Mouse (Mus musculus): ENCODE results near the gene Ralgapa2.

The Ralgapa2 gene

GRCm38 (mm10) chr2:146511911-146512580 is at the start of gene Ralgapa2:
Gene Ralgapa2 (minus strand): TSS chr2:146512344.
- peak; percentile 98 to 99 for DNase-seq (ENCODE audit: low spot score in 2 of 2)

DNA sequence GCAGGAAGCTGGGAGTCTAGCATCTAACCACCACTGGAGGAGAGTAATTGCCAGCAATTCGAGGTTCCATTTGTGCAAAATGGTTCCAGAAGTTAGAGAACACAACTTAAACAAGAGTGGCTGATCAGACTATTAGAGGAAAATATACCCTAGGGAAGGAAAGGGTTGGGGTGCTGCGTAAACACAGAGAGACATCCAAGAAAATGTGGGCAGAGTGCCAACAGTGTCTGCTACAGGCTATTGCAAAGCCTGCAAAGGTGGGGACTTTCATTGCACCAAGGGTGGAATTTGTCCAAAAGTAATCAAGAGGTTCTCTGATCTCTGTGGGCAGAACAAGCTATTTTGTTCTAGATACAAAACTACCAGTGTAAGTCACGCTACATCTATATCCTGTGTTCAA is 49.4 kb upstream of the Ralgapa2 start:
- no peak for DNase-seq (ENCODE audit: low spot score in 2 of 2)

DNA sequence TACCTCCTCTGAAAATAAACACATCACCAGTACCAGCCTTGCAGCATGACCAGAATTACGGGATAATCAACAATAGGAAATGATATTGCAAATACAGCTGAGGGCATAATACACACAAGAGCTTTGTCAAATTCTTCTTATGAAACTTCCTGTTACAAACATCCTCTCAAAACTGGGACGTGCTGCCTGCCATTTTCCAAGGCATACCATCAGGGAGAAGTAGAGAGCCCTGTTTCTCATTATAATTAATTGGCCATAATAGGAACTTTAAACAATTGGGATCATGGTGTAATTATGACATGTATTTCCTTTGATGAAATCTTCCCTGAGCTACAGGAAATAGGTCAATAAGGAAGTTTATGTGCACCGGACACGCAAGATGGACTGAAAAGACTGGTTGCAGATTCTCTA is 48.5 kb upstream of the Ralgapa2 start:
- no peak for DNase-seq (ENCODE audit: low spot score in 2 of 2)

DNA sequence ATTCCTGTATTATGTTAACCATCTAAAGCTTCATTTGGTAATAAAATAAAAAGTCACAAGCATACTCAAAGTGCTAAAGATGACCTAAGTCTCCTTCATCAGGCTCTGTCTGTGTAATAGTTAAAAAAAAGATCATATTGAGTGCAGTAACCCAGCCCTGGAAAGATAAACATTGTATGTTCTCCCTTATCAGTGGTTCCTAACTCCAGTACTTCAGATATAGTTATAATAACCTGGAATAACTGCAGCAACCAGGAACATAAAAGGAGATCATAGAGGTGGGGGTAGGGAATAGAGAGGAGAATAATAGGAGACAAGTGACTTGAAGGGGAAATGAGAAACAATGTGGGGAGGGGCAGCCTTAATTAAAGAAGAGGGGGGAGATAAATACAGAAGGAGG is 44.0 kb upstream of the Ralgapa2 start:
- no peak for DNase-seq (ENCODE audit: low spot score in 2 of 2)

- no peak for DNase-seq (ENCODE audit: low spot score in 2 of 2)
Observed at GRCm38 (mm10) chr2:146555351-146555750, 43.2 kb upstream of the Ralgapa2 start.

GRCm38 (mm10) chr2:146553701-146554100 is 41.6 kb upstream of the Ralgapa2 start:
- DNase-seq (ENCODE audit: low spot score in 2 of 2): no peak

DNA sequence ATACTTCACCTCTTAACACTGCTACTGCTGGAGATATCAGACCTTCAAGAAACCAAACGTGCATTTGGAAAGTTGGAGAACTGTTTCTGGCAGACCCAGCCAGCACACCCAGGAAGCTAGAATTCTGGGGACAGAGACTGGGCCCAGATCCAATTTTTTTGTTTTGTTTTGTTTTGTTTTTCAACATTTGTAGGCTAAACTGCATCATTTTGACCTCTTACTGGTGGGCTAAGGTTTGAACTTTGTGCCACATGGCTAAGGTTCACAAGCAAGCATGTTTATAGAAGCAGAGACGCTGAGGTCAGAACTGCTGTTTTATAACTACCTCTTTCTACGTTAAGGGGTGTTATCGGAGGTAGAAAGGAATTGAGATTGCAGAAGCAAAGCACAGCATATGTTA is 39.7 kb upstream of the Ralgapa2 start:
- no peak for DNase-seq (ENCODE audit: low spot score in 2 of 2)

DNA sequence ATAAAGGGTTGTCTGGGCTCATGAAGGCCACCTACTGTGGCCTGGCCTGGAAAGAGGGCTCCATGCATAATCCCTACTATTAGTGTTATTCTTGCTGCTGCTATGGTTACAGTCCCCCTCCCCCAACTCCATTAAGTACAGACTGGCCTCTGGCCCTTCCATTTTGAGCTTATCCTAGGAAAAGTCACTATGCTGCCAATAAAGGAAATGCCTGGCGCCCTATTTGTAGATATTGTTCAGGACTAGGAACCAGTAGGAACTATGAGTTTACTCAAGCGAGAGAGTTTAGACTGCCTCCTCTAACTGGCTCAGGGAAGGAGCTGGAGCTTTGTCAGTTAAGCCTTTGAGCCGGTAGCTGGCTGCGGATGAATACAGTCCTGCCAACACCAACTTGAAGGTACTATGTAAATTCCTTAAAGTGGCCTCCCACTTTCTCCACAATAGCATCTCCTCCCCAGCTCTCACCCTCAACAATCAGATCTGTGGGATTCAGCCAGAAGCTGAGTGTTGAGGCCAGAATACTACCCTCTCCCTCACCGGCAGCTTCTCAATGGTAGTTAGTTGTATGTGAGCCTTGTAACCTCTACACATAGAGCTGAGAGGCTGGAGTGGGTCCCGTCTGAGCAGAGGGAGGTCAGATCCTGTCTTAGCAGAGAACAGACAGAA is 37.1 kb upstream of the Ralgapa2 start:
- DNase-seq (ENCODE audit: low spot score in 2 of 2): no peak

DNA sequence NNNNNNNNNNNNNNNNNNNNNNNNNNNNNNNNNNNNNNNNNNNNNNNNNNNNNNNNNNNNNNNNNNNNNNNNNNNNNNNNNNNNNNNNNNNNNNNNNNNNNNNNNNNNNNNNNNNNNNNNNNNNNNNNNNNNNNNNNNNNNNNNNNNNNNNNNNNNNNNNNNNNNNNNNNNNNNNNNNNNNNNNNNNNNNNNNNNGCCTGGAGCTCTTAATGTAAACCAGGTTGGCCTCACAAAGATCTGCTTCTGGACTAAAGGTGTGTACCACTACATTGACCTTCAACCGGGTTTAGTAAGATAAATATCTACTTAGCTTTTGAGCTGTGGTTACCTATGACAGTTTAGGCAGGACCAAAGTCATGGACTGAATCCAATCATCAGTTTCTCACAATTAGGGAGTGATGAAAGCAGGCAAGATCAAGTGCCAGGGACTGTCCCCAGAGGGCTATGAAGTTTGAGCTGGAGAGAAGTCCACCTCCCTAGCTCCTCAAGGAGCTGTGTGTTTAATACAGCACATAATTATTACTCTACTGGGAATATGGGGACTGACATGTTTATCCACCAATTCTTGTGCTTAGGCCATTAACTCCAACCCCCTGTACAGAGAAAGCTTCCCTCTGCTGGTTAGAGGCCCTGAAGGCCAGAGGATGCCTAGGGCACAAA is 32.1 kb upstream of the Ralgapa2 start:
- DNase-seq (ENCODE audit: low spot score in 2 of 2): no peak

DNA sequence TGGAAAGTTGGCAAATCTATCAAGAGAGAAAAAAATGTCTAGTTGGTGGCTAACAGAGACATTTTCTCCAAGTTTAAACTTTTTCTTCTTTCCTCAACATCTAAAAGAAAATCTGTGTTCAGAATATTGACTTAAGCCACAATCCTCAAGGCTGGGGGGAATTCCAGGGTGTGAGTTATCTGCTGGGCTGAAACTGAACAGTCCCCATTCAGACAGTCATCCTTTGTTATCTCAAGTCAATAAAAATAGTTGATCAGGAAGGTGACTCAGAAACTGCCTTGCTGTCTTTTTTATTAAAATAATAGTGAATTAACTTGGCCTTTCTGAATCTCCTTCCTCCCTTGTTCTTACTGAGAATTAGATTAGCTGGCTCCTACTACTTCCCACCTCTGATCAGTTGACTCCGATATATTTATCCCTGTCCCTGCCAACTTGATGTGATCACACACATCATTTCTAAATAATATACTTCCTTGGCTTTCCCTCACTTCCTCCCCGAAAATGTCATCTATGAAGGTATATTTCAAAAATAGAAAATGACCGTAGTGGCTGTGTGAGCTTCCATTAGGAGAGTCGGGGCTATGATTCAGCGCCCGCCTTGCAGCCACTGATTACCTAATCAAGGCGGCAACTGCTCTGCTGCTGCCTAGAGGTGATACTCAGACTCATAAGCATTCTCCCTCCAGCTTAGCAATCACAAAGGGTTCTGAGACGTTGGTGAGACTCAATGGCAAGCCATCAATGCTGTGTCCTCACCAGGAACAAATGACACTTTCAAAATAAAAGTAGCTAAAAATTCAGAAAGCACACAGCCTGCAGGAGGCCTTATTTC is 21.2 kb upstream of the Ralgapa2 start:
- DNase-seq (ENCODE audit: low spot score in 2 of 2): no peak

GRCm38 (mm10) chr2:146532493-146532892 is 20.3 kb upstream of the Ralgapa2 start:
- DNase-seq (ENCODE audit: low spot score in 2 of 2): no peak

- DNase-seq (ENCODE audit: low spot score in 2 of 2): no peak
Observed at GRCm38 (mm10) chr2:146525483-146525882, 13.3 kb upstream of the Ralgapa2 start.

- no peak for DNase-seq (ENCODE audit: low spot score in 2 of 2)
Observed at GRCm38 (mm10) chr2:146524685-146525415, 12.7 kb upstream of the Ralgapa2 start.

DNA sequence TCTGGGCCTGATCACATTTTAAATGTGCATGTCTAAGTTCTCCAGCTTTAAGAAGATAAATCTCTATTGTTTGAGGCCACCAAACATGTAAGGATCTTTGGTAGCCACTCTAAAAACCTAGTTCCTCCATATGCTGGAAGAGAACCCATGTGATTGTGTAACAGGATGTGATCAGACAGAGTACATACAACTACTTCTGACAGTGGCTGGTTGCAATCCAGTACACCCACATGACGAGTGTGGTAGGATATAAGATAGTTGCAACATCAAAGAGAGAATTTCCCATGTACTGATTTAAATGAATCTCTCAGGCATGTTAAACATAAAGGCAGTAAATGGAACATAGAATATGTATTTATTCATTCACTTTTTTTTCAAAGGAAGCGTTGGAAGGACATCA is 4.8 kb upstream of the Ralgapa2 start:
- DNase-seq (ENCODE audit: low spot score in 2 of 2): no peak

DNA sequence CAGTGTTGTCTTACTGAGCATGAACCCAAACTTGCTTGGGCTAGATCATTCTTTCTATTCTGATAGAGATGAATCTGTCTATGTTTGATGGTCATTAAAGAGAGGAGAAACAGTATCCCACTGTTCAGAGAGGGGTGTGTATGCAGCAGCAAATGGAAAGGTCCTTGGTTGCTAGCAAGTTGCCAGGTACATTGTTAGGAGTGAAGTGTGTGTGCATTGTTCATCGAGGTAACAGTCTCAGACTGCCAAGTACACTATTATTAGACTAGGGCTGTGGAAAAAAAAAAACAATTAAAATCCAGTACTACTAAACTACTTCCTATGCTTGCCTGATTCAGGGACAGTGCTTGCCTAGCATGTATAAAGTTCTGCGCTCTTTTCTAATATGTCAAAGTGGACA is 2.9 kb upstream of the Ralgapa2 start:
- DNase-seq (ENCODE audit: low spot score in 2 of 2): no peak

DNA sequence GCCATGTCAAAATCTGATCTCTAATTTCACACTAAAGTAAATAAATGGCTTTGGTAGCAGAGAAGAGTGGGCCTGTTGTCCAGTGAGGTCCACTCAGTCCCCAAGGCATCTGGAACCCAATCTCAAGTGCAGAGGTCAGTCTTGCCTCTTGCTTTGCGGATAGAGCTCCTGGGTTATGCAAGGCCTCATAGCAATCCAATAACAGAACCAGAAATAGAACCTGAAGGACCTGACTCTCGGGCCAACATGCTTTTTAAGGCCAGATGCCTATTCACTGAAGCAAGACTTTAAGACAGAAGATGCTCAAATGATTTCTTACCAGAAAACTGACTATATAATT is 407 bp upstream of the Ralgapa2 start:
- no peak for DNase-seq (ENCODE audit: low spot score in 2 of 2)

GRCm38 (mm10) chr2:146511401-146511865 is 711 bp downstream of the Ralgapa2 start:
- DNase-seq (ENCODE audit: low spot score in 2 of 2): no peak

DNA sequence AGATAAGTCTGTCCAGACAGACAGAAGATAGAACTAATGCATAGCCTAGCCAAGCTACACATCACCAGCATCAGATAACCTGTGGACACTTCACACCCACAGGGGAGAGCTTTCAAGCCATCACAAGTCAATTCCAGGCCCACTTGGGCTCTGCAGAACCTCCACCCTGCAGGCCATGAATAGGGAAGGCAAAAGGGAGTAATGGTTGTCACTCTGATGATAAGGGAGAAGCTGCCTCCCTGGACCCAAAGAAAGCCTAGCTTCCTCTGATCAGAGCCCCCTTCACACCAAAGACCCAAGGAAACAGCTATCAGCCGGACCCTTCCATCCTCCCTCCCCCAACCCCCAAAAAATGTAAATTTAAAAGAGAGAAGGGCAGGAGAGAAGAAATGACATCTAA is 1.4 kb downstream of the Ralgapa2 start:
- no peak for DNase-seq (ENCODE audit: low spot score in 2 of 2)

DNA sequence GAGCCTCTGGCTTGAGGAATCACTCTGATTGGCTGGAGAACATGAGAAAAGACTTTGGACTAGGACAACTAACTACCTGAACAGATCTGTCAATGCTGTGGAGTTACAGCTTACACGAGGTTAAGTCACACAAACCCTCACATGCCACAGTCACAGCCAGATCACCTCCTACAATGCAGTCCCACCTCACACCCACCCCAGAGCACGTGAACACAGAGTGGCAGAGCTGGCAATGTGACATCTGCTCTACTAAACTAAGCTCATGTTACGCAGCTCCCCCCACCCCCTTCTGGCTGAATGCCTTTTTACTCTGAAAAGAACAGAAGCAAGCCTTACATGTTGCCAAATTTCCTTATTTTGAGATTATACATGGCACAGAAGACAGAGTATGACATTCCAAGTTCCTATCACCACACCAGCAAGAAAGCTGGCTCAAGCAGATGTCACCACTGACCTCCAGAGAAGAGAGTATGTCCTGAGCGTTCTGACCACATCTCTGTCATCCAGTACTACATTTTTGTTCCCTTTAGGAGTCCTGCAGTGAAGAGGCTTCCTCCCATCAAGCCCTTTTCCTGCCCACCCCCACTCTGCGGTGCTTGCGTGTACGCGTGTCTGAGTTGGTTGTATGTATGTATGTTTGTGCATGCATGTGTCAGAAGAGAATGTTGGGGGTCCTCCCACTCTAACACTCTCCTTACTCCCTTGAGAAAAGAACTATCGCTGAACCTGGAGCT is 9.4 kb downstream of the Ralgapa2 start:
- no peak for DNase-seq (ENCODE audit: low spot score in 2 of 2)

GRCm38 (mm10) chr2:146500067-146500466 is 12.1 kb downstream of the Ralgapa2 start:
- no peak for DNase-seq (ENCODE audit: low spot score in 2 of 2)

DNA sequence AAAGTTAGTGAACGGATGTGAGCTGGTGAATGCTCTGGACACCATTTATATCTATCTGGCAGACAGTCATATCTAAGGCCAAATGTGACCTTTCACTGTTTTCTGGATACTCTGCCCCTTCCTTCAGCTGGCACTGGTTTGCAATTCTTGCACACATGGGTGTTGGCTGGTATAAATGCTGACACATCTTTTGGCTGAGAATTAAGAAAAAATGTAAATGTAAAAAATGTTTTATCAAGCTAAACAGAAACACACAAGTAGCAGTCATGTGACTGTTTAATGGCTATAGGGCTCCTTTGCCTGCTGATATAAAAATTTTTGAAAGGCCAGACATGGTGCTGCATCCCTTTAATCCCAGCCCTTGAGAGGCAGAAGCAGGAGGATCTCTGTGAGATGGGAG is 13.0 kb downstream of the Ralgapa2 start:
- no peak for DNase-seq (ENCODE audit: low spot score in 2 of 2)
